Mouse (Mus musculus) layer of hippocampus, adult 2 months (tissue): ENCODE measurements at regions not wholly inside any gene's neighbourhood (a gene's known extent, or its start where the extent isn't known, plus 50 kb on each side); places are given as distances from the start of the nearest gene placed in this dataset.

Source experiments
- DNase-seq, 2 experiments: peaks; one replicate each; pipeline ENCODE4 v3.0.0; 2022; ENCODE audit warnings: low spot score in 2 of 2
- H3K27ac ChIP-seq: fragments of 200-600 bp; 2 replicates; pipeline ENCODE4 v1.8.1; 2022
- H3K4me3 ChIP-seq: fragments of 200-600 bp; 2 replicates; pipeline ENCODE4 v1.8.1; 2022; ENCODE audit warnings: mild to moderate bottlenecking
- CTCF ChIP-seq: fragments of 200-600 bp; conservative IDR thresholded peaks from 2 replicates; pipeline ENCODE4 v1.8.1; 2022; ENCODE audit warnings: antibody characterized with exemption, mild to moderate bottlenecking, moderate library complexity

- Histone ChIP-seq H3K4me3 (no peak overlapping the region), H3K27ac (no peak overlapping the region)
- peak; percentile 56 for TF ChIP-seq CTCF
- DNase-seq = no peak
Observed at GRCm38 (mm10) chr3:111868620-111869019, 1390.0 kb downstream of the Amy2a5 start.
